Mouse (Mus musculus) megakaryocyte, adult 5-6 weeks (primary cell): Measurements from ENCODE around the gene 1700013G24Rik. TPM values are rescaled to one million over a fixed set of nuclear protein-coding genes. Genes with fewer than 3 reads are reported as not detected.

Experiments
- ATAC-seq: 2 replicates; pipeline ENCODE4 v1.8.0; 2016; ENCODE audit warnings: mild to moderate bottlenecking, inconsistent platforms; ENCODE audit not compliant: poor library complexity, severe bottlenecking
- total RNA-seq, 2 experiments: library from RNA; stranded (forward) in 1 of 2; stranded (reverse) in 1 of 2; fragments of 153-499, 151-499 nt in 1 of 2; fragments of 221-1000, 200-1000 nt in 1 of 2; gene quantifications; 2 replicates each; pipeline versions ENCODE4 v1.2.3 to v1.2.4; 2015 to 2017

1700013G24Rik gene
- total RNA-seq, 2 experiments from 2014 or later: not detected

- no peak for ATAC-seq
Measured at GRCm38 (mm10) chr4:137493187-137493586, 40.1 kb downstream of the 1700013G24Rik start.

DNA sequence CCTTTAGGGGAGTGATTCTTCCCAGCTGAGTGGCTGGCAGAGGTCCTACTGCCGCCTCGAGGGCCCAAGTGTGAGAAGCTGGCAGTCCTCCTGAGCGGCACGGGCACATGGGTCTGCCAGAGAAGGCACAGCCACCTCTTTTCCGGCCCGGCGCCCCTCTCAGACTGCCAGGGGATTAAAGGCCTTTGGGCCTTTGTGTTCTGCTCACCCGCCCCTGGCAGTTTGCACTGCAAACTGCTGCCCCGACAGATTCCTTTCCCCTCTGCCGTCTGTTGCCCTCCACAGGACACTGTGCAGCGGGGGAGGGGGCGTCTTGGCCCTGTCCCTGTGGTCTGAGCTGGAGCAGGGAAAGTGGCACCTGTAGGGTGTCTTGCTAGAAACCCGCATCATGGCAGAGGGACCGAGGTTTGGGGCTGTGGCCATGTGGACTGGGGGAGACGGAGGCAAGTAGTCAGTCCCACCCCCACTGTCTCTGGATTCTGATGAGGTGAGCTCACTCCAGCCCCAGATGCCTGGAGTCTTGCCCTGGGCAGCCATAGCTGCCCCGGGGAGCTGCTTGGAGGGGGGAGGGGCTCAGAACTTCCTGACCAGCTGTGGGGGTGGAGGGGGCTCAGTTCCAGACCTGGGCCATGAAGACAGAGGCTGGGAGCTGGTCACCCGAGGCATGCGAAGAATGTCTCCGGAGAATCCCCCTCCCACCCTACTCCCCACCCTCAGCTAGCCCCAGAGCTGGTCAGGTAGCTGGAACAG is 41.8 kb downstream of the 1700013G24Rik start:
- ATAC-seq: no peak

GRCm38 (mm10) chr4:137495501-137496100 is 42.5 kb downstream of the 1700013G24Rik start:
- ATAC-seq: no peak; the same call in 1 of the 2 replicates

DNA sequence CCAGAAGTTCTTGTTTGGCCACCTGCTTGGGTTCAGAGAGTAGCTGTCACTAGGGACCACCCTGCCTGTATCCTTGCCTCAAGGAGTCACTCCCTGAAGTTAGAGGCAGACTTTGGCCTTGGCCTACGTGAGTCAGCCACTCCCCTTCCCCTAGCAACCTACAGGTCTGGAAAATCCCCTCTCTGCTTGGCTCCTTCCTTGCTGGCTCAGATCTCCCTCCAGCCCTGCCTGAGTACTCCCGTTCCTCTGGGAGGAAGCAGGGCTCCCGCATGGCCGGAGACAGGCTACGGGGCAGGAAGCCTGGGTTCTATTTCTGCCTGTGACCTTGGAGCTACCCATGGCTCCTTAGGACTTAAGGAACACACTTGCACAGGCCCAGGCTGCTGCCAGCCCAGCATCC is 44.3 kb downstream of the 1700013G24Rik start:
- ATAC-seq: no peak

- no peak for ATAC-seq
Measured at GRCm38 (mm10) chr4:137497892-137498722, 45.0 kb downstream of the 1700013G24Rik start.

DNA sequence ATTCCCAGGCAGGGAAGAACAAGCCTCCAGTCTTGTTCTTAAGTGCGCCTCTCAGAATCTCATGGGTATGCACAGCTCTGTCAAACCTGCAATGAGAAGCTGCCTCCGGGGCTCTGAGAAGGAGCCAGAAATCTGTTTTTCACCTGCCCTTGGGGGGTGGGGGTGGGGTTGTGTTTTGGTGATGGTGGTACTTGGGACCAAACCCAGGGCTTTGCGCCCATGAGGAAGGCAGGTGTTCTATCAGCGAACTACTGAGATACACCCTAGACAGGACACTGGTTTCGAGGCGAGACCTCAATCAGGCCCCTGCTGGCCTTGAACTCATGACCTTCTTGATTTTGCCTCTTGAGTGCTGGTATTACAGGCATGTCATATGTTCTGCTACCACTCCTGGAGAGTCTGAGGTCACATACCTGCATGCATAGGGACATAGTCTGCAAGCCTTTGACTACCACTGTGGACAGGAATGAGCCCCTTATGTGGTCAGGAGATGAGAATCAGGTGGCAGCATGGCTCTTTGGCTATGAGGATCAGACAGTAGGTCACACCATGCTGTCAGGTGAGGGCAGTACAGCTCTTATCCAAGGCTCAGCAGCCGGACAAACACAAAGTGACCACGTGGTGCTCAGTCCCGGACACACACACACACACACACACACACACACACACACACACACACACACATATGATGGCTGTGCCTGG is 45.9 kb downstream of the 1700013G24Rik start:
- no peak for ATAC-seq

DNA sequence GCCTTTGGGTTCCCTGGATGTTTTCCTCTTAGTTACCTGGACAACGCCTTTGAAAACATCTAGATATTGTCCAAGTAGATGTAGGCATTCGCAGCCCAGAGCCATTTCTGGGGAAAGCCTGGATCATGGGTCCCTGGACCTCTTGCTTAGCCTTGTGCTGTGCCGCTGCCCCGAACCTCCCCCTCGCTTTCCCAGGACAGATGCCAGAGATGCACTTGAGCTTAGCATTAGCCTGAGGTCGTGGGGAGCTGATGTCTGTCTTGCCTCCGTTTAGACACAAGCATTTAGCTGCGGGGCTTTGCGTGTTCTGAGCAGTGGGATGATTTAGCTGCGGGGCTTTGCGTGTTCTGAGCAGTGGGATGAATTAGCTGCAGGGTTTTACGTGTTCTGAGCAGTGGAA is 47.1 kb downstream of the 1700013G24Rik start:
- no peak for ATAC-seq

- ATAC-seq: no peak
Measured at GRCm38 (mm10) chr4:137500953-137501352, 47.9 kb downstream of the 1700013G24Rik start.

DNA sequence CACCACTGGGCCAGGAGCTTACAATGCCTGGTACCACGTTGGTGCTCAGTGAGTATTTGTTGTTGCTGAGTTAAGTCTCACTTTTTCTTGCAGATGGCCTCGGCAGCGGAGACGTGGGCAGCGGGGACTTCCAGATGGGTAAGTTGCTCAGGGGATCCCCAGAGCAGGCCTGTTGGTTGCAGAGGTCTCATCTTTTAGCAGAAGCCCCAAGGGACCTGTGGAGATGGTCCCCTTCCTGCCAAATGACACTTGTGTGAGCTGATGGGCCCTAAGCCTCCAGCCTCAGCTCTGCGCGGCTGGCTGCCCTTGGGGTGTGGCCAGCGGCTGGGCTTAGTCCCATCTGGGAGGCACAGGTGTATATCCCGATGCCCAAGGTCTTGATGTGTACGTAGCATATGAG is 49.1 kb downstream of the 1700013G24Rik start:
- no peak for ATAC-seq

- no peak for ATAC-seq
Measured at GRCm38 (mm10) chr4:137502801-137503200, 49.7 kb downstream of the 1700013G24Rik start.

DNA sequence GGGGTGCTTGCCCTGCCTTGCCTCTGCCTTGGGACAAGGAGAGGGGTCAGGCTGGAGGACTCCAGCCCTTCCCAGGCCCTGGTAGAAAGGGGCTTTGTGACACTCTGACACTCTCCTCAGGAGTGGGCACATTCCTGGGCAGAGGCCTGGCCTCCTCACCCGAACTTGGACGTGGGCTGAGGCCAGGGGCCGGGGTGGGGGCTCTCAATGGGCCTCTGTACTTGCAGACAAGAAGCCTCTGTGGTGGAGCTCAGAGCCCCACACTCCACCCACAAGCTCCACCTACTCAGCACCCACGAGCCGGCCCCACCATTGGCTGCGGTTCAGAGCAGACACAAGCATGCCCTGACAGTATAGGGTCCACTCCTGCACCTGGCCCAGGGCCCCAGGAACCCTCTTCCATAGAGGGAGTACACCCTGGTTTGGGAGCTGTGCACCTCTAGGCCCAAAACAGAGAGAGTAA is 50.5 kb downstream of the 1700013G24Rik start:
- no peak for ATAC-seq

Other genes starting within 250 kb of the 1700013G24Rik start
- gene Wnt4, start 175.8 kb upstream of the 1700013G24Rik start, total RNA-seq (2015): not detected in 2 replicates
- gene Wnt4, start 175.8 kb upstream of the 1700013G24Rik start, total RNA-seq (2017): not detected in 2 replicates
- 1,134 and 1,141 TPM in 2 replicates for gene Cdc42, start 95.6 kb upstream of the 1700013G24Rik start, total RNA-seq (2015)
- 1,082 and 1,090 TPM in 2 replicates for gene Cdc42, start 95.6 kb upstream of the 1700013G24Rik start, total RNA-seq (2017)
- gene Cela3a, start 43.5 kb upstream of the 1700013G24Rik start, total RNA-seq (2015): not detected in 2 replicates
- gene Cela3a, start 43.5 kb upstream of the 1700013G24Rik start, total RNA-seq (2017): not detected in 2 replicates
- gene Cela3b, start 22.7 kb upstream of the 1700013G24Rik start, total RNA-seq (2015): 0.30 TPM in 1 of 2 replicates, not detected in the other
- 1.7 TPM in 1 of 2 replicates, not detected in the other for gene Cela3b, start 22.7 kb upstream of the 1700013G24Rik start, total RNA-seq (2017)
- under 0.01 TPM in 1 of 2 replicates, not detected in the other for gene Hspg2, start 15.5 kb downstream of the 1700013G24Rik start, total RNA-seq (2015)
- gene Hspg2, start 15.5 kb downstream of the 1700013G24Rik start, total RNA-seq (2017): 0.04 TPM in 2 replicates
- not detected in 2 replicates for gene Ldlrad2, start 121.3 kb downstream of the 1700013G24Rik start, total RNA-seq (2015)
- gene Ldlrad2, start 121.3 kb downstream of the 1700013G24Rik start, total RNA-seq (2017): not detected in 2 replicates
- 68.3 and 70.4 TPM in 2 replicates for gene Usp48, start 140.5 kb downstream of the 1700013G24Rik start, total RNA-seq (2015)
- gene Usp48, start 140.5 kb downstream of the 1700013G24Rik start, total RNA-seq (2017): 65.5 and 77.5 TPM in 2 replicates
- gene Rap1gap, start 211.4 kb downstream of the 1700013G24Rik start, total RNA-seq (2015): 0.31 and 0.87 TPM in 2 replicates
- gene Rap1gap, start 211.4 kb downstream of the 1700013G24Rik start, total RNA-seq (2017): 0.88 and 0.98 TPM in 2 replicates